Mouse (Mus musculus): ENCODE data around the gene Cyp3a57.

- TF ChIP-seq GATA1 (IDR thresholded peaks at IDR 0.05; ENCODE audit: borderline replicate concordance, low read length) (no peak), CTCF (IDR thresholded peaks at IDR 0.05; ENCODE audit: low read depth, low read length) (no peak), POLR2AphosphoS5 (IDR thresholded peaks at IDR 0.05; ENCODE audit: insufficient replicate concordance, low read depth, low read length) (no peak)
Measured at GRCm38 (mm10) chr5:145313845-145314244, 31.2 kb upstream of the Cyp3a57 start.
